Mouse (Mus musculus): ENCODE measurements around the gene Fbxo33. TPM values are rescaled to one million over a fixed set of nuclear protein-coding genes. Genes with fewer than 3 reads are reported as not detected.

Fbxo33 gene
- 8.0 and 10.3 TPM in 2 replicates for polyA plus RNA-seq (2012)

DNA sequence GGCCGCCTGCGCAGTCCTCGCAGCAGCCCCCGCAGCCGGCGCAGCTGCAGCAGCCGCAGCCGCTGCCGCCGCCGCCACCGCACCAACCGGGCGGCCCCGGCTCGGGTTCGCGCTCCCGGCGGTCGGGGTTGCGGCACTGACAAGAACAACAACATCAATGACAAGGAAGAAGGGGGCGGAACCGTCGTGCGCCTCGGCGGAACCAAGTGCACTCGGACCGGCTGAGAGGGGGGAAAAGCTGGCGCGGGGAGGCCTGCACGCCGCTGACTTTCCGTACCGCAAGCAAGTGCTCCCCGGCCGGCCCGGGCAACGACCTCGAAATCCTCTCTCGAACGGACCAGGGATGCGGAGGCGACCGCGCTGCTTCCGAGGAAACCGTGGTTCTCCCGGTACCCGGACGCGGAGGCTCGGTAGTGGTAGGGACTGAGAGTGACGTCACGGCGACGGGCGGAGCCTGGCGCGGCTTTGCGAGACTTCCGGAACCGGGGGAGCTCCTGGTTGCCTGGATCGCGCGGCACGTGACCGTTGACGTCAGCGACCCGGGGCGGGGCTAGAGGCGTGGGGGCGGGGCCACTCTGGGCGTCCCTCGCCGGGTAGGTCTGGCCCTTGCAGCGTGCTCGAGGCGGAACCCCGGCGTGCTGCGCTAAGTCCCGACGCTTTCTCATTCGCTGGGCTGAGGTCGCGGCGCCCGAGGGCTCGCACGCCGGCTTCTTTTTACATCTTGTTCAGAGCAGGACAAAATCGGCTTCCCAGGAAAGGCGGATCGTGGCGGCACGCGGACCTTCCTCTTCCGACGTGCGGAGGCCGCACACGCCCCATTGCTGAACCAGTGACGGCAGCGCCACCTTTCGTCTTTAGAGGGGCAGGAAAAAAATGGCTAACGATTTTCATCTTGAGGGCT lies at the start of gene Fbxo33:
Fbxo33 (minus strand) TSS at position 401 of the 901 bp plus-strand sequence.
- no peak for TF ChIP-seq GATA1 (IDR thresholded peaks at IDR 0.05; ENCODE audit: low read length)

DNA sequence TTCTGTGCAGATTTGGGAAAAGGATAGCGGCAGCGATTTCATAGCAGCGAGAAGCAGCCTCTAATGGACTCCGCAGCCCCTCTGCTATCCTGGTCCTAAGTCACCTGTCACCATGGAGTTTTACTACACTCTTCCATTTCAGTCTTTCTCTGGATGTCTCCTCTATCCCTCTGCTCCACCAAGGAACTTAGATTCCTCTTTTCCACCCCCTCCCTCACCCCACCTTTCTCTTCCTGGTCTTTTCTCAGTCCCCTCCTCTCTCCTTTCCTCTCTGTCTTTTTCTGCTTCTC lies 46.4 kb upstream of the Fbxo33 start:
- no peak for TF ChIP-seq GATA1 (IDR thresholded peaks at IDR 0.05; ENCODE audit: low read length)

DNA sequence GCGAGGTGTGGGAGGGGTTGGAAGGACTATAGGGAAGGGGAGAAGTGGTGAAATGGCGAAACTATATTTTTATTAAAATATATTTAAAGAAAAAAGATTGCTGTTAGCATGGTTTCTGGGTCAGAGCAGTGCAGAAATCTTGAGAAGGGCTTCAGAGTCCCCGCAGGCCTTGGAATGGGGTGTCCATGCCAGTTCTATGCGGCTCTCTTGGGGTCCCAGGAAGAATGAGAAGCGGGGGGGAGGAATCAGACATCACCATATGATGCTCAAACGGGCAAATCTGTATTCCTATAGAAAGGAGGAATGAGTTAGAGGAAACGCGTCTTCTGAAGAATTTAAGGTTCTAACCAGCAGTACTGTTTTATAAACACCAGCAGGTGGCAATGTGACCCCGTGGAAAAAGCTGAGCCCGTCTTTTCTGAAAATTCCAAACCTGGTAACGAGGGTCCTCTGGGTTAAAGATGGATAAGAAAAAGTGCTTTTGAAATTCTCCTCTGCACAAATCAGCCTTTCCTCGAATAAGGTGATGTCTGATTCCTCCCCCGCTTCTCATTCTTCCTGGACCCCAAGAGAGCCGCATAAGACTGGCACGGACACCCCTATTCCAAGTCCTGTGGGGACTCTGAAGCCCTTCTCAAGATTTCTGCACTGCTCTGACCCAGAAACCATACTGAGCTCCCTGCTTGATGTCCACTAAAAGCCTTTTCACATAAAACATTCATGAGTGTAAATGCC lies 45.8 kb upstream of the Fbxo33 start:
- no peak for TF ChIP-seq GATA1 (IDR thresholded peaks at IDR 0.05; ENCODE audit: low read length)

DNA sequence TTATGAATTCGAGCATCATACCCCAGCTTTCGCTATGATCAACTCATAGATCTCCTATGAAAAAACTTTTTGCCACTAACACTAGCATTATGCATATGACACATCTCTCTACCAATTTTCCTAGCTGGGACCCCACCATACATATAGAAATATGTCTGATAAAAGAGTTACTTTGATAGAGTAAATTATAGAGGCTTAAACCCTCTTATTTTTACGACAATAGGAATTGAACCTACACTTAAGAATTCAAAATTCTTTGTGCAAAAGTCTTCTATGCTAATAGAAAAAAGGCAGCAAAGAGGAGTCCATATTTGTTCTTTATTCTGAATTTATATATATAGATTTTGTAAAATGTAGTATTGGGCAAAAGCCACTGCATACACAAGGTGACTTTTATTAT lies 43.3 kb upstream of the Fbxo33 start:
- no peak for TF ChIP-seq GATA1 (IDR thresholded peaks at IDR 0.05; ENCODE audit: low read length)

DNA sequence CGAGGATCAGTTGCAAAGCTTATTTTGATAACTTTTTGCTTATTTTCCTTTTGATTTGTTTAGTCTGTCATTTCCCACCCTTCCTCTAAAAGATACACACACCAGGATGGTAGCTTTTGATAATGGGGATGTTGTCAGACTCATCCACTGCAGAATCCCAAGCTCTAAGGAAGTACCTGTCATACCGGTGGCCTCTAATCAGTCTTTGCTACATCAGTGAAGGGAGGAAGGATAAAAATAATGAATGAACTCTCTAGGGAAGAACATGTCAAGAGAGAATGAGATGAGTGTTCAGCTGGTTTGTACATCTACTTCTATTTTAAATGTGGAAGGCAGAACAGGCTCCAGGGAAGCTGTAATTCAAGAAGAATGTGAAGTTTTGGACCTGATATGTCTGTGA lies 41.3 kb upstream of the Fbxo33 start:
- no peak for TF ChIP-seq GATA1 (IDR thresholded peaks at IDR 0.05; ENCODE audit: low read length)

- no peak for TF ChIP-seq GATA1 (IDR thresholded peaks at IDR 0.05; ENCODE audit: low read length)
Measured at GRCm38 (mm10) chr12:59260362-59260761, 40.8 kb upstream of the Fbxo33 start.

GRCm38 (mm10) chr12:59259015-59259414 lies 39.5 kb upstream of the Fbxo33 start:
- TF ChIP-seq GATA1 (IDR thresholded peaks at IDR 0.05; ENCODE audit: low read length), result no peak

- no peak for TF ChIP-seq GATA1 (IDR thresholded peaks at IDR 0.05; ENCODE audit: low read length)
Measured at GRCm38 (mm10) chr12:59250259-59250827, 30.8 kb upstream of the Fbxo33 start.

DNA sequence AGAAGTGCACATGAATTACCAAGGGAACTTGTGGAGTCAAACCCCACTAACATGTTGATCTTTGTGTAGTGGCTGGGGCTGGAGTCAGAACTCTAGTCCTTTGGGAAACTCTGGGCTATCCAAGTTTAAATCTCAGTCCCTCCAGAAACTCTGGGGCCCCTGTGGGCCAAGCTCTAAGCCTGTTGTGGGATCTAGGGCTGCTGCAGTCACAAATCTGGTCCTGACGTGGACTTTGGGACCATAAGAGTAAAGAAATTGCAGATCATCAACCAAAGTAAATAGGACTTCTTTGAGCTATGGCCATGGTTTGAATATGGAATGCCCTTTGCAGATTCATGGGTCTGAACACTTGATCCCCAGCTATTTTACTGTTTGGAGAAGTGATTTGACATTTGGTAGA lies 29.4 kb upstream of the Fbxo33 start:
- TF ChIP-seq GATA1 (IDR thresholded peaks at IDR 0.05; ENCODE audit: low read length), result no peak

DNA sequence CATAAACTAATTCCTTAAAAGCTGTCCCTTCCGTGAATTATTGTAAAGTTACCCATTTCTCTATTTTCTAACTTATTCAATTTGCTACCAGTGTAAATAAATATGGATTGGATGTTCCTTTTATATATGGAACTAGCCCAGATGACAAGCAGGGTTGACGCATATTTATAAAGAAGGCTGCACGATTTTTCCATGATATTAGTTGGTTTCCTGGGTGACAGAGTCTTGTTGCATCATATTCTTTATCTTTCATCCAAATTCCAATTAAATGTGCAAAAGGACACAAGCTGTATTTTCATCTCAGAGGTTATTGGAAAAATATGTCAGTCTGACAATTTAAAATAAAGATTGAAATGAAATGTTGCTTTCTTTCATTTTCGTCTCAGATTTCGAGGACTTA lies 18.9 kb upstream of the Fbxo33 start:
- no peak for TF ChIP-seq GATA1 (IDR thresholded peaks at IDR 0.05; ENCODE audit: low read length)

DNA sequence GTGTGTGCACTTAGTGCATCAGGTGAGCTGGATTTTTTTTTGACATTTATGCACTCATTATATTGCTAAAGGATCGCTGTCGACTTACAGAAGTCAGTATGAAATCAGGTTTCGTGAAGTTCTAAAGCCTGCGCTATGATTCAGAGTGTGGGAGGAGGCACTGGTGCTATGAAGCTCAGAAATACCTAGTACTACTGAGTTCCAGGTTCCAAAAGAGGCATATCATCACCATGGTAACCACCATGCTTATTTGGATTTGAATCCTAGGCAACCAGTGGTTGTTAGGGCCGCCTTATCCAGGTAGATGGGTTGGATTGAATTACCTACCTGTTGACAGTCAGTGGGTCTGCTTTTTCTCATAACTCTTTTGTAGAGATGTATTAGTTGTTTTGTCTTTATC lies 8.9 kb upstream of the Fbxo33 start:
- no peak for TF ChIP-seq GATA1 (IDR thresholded peaks at IDR 0.05; ENCODE audit: low read length)

DNA sequence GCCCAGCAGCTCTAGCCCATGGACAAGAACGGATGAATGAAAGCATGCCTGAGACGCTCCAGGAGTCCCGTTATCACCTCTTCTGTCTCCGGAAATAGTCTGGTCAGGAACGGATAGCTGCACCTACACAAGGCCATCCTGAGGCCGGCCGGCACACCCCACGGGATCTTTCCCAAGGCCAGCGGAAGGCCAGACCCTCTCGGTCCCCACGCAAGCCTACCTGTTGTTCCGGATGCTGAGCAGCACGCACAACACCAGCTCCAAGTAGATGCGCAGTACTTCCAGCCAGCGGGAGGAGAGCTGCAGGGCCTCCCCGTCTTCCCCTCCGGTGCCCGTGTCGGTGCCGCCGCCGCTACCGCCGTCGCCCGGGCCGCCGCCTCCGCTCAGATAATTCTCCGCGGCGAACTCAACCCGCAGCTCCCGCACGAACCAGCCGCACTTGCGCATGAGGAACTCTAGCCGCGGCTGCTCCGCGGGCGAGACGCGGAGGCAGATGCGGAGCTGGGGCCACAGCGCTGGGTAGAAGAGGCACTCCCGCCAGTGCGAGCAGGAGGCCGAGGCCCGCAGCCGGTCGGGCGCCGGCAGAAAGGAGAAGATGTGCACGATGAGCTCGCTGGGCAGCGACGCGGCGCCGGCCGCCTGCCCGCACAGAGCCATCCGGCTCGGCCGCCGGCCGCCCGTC lies 744 bp downstream of the Fbxo33 start:
- TF ChIP-seq GATA1 (IDR thresholded peaks at IDR 0.05; ENCODE audit: low read length), result no peak

DNA sequence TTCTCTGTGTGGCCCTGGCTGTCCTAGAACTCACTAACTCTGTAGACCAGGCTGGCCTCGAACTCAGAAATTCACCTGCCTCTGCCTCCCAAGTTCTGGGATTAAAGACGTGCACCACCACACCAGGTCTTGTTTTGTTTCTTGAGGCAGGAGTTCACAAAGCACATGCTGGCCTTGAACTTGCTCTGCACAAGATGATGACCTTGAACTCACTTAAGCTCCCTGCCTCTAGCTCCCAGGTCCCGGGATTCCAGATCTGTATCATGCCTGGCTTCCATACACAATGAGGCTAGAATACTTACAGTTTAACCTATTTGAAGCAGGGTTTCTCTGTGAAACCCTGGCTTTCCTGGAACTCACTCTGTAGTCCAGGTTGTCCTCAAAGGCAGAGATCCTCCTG lies 2.2 kb downstream of the Fbxo33 start:
- no peak for TF ChIP-seq GATA1 (IDR thresholded peaks at IDR 0.05; ENCODE audit: low read length)

- no peak for TF ChIP-seq GATA1 (IDR thresholded peaks at IDR 0.05; ENCODE audit: low read length)
Measured at GRCm38 (mm10) chr12:59216676-59217266, 2.8 kb downstream of the Fbxo33 start.

DNA sequence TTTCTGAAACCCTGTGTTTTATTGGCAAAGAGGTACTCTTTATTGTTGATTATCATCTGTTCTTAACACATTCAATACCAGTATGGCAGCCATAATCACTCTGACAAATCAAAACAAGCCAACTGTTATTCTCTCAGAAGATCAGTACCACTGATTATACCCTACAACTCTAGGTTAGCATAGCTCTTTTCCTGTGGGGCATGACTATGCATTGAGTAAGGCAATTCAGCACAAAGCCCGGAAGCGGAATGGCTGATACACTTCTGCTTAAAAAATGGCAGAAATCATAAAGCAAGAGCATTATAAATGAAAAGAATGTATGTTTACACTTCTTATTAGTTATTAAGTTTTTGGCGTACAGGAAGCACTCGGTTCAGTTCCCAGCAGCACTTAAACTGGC lies 3.3 kb downstream of the Fbxo33 start:
- no peak for TF ChIP-seq GATA1 (IDR thresholded peaks at IDR 0.05; ENCODE audit: low read length)

- TF ChIP-seq GATA1 (IDR thresholded peaks at IDR 0.05; ENCODE audit: low read length), result no peak
Measured at GRCm38 (mm10) chr12:59207814-59208213, 11.7 kb downstream of the Fbxo33 start.

All from G1E-ER4 (cell line).